Mouse (Mus musculus) hematopoietic stem cell, adult 5-6 weeks (primary cell): ENCODE results near the gene Raly. TPM values are rescaled to one million over a fixed set of nuclear protein-coding genes. Genes with fewer than 3 reads are reported as not detected.
"Not testable (repeated sequence)": the region's sequence is repeated elsewhere in the genome, so short reads cannot be mapped to it uniquely, and the experiment has no call there.

Source experiments
- ATAC-seq, 2 experiments: fragments of 125-278 bp in 1 of 2; replicated peaks in 1 of 2; 2 replicates each; pipeline ENCODE4 v1.8.0; 2016 to 2017; ENCODE audit warnings: inconsistent platforms in 2 of 2, mild to moderate bottlenecking in 2 of 2, moderate number of reproducible peaks in 2 of 2, low read depth in 1 of 2, moderate TSS enrichment in 1 of 2; ENCODE audit not compliant: low FRiP score in 2 of 2, poor library complexity in 2 of 2, severe bottlenecking in 2 of 2, insufficient read depth in 1 of 2, low TSS enrichment in 1 of 2
- total RNA-seq: library from RNA; stranded (forward); fragments of 172-1452, 232-1000 nt; gene quantifications from 2 replicates; pipeline ENCODE4 v1.2.3, GENCODE M21; 2017

Raly gene
- total RNA-seq, 1 experiment from 2014 or later = 180 TPM

DNA sequence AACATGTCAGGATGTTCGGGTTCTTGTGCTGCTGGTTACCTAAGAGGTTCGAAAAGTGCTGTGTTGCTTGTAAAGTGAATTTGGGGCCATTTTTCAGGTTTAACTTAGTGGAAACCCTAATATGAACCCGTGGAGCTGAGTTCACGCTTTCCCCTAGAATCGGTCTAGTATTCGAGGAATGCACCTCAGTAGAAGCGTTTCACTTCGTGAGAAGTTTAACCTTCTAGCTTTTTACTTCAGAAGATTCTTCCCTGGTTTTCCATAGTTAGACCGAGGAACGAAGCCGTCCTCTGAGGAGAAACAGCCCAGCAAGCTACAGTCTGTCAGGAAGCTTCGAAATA lies 102.1 kb downstream of the Raly start:
- ATAC-seq = 0 out of 4 replicates have a peak, but pooled peaks of 1 of the 2 experiments have one; percentile 19

DNA sequence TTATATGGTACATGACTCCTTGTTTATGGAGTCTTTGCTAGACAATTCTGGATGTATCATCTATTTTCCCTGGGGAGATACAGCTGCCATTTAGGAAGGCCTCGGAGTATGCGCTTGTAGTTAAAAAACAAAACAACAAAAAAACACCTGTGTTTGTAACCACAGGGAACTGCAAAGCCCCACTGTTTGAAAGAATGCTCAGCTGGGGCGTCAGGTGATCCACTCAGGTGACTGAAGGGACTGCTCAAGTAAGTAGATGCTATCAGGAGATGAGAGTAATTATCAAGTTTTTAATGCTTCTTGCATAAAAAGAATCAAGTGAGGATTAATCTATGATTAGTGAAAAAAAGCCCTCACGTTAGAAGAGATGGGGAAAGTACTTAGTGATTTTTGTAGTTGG lies 102.7 kb downstream of the Raly start:
- no peak for ATAC-seq

DNA sequence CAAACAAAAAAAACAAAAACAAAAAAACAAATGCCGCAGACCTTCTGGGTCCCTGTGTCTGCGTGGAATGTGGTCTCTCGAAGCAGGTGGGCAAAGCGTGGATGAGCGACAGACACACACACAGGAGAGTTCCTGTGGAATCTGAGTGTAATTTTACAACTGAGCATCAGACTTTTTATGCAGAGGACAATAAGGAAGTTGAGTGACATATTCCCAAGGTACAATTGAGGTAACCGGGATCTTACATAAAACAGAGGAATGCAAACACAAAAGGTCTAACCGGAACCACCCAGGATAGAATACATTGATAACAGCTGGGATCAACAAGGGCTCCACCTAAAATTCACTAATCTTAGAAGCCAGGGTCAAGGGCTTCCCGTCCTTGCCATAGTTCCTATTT lies 108.1 kb downstream of the Raly start:
- ATAC-seq = not testable (repeated sequence)

DNA sequence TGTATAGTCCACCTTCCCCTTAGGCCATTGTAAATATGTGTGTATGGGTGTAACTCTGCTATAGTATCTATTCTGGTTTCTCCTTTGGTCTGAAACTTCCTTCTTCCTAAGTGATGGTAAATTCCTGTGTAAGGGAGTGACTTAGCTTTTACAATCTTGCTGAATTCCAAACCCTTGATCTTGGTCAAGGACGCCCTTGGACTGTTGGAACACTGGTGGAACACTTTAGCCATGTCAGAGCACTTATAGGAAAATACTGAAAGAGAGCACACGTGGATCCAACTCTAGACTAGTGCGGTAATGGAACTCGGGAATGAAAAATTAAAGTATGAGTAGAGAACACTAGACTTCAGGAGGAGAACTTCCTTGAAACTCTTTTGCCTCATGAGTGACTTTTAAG lies 108.5 kb downstream of the Raly start:
- not testable (repeated sequence) for ATAC-seq

DNA sequence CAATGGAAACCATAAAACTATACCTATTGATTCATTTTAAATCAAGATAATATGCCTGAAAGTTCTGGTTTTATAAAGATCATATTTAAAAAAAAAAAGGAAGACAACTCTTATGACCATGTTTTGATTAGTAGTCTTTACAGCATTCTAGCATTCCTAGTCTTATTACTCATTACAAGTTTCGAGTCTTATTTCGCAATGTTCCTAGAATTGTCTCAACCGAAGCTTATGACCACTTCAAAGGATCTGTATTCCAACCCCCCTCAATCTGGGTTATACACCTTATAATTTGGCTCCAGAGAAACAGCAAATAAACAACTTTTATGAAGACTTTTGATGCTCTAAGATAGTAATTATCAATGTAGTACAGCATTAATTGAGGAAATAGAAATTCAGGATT lies 111.2 kb downstream of the Raly start:
- no peak for ATAC-seq

DNA sequence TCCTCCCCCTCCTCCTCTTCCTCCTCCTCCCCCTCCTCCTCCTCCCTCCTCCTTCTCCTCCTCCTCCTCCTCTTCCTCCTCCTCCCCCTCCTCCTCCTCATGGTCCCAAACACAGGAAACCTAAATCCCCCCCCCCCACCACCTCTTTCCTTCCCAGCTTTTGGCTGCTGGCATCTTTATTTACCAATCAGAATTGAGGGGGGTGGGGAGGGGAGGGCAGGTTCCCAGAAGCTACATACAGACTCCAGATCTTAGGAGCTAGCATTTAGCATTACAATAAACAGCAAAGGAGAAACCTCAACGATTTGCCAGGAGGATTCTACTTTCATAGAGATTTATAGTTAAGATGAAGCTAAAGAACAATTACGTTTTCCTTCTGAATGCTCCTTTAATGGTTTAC lies 114.9 kb downstream of the Raly start:
- ATAC-seq = no peak

GRCm38 (mm10) chr2:154908223-154908622 lies 117.3 kb downstream of the Raly start:
- not testable (repeated sequence) for ATAC-seq

- no peak for ATAC-seq
Observed at GRCm38 (mm10) chr2:154909789-154910188, 118.9 kb downstream of the Raly start.

GRCm38 (mm10) chr2:154915922-154916541 lies 125.1 kb downstream of the Raly start:
- ATAC-seq = no peak

DNA sequence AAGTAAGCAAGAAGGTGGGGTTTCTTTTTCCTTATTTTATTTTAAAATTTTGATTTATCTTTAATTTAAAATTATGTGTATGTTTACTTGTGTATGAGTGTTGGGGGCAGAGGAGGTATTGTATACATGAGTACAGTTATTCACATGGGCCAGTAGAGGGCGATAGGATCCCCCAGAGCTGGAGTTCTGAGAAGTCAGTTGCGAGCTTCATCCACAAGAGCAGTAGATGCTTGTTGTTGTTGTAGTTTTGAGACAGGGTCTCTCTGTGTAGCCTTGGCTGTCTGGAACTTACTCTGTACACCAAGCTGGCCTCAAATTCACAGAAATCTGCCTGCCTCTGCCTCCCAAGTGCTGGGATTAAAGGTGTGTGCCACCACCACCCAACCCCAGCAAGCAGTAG lies 125.7 kb downstream of the Raly start:
- peak; percentile 73 to 78 for ATAC-seq

Other genes with a start within 250 kb of the Raly start
- gene 1700003F12Rik, start 244.0 kb upstream of the Raly start, total RNA-seq = not detected in 2 replicates
- not detected in 2 replicates for gene Actl10, start 239.3 kb upstream of the Raly start, total RNA-seq
- 1.2 and 2.6 TPM in 2 replicates for gene Necab3, start 232.2 kb upstream of the Raly start, total RNA-seq
- 7.3 and 9.9 TPM in 2 replicates for gene E2f1, start 221.2 kb upstream of the Raly start, total RNA-seq
- gene Pxmp4, start 187.4 kb upstream of the Raly start, total RNA-seq = 12.6 and 17.2 TPM in 2 replicates
- gene Zfp341, start 177.8 kb upstream of the Raly start, total RNA-seq = 0.69 and 1.9 TPM in 2 replicates
- not detected in 2 replicates for gene 4930519P11Rik, start 177.7 kb upstream of the Raly start, total RNA-seq
- gene Chmp4b, start 139.4 kb upstream of the Raly start, total RNA-seq = 98.4 and 114 TPM in 2 replicates
- gene Gm14214, start 21.1 kb upstream of the Raly start, total RNA-seq = not detected in 2 replicates
- gene a, start 306 bp downstream of the Raly start, total RNA-seq = not detected in 2 replicates
- 167 and 192 TPM in 2 replicates for gene Eif2s2, start 101.8 kb downstream of the Raly start, total RNA-seq
- gene Gm14226, start 227.2 kb downstream of the Raly start, total RNA-seq = not detected in 2 replicates